Mouse (Mus musculus) thymus, adult 2 months (tissue): ENCODE data around the gene Ston2. TPM values are rescaled to one million over a fixed set of nuclear protein-coding genes. Genes with fewer than 3 reads are reported as not detected.
"Not testable (repeated sequence)": the region's sequence is repeated elsewhere in the genome, so short reads cannot be mapped to it uniquely, and the experiment has no call there.

Experiments used
- DNase-seq: peaks from one replicate; pipeline ENCODE4 v3.0.0; 2021
- H3K27ac ChIP-seq: fragments of 200-500 bp; 2 replicates; pipeline ENCODE4 v1.5.1; 2012; ENCODE audit warnings: low read length, control low read depth; ENCODE audit not compliant: control insufficient read depth, insufficient read depth
- H3K27me3 ChIP-seq: fragments of 200-500 bp; 2 replicates; pipeline ENCODE4 v1.6.1; 2012; ENCODE audit warnings: mild to moderate bottlenecking, low read length, moderate library complexity, mixed read lengths; ENCODE audit not compliant: control insufficient read depth, insufficient read depth
- H3K36me3 ChIP-seq: fragments of 200-500 bp; 2 replicates; pipeline ENCODE4 v1.6.1; 2012; ENCODE audit warnings: mild to moderate bottlenecking, low read length, moderate library complexity; ENCODE audit not compliant: control insufficient read depth, insufficient read depth
- H3K4me1 ChIP-seq: fragments of 200-500 bp; replicated peaks from 2 replicates; pipeline ENCODE4 v1.6.1; 2012; ENCODE audit warnings: low read length; ENCODE audit not compliant: control insufficient read depth, insufficient read depth
- H3K4me3 ChIP-seq: fragments of 200-500 bp; 2 replicates; pipeline ENCODE4 v1.5.1; 2012; ENCODE audit warnings: mild to moderate bottlenecking, low read length, control low read depth, moderate library complexity; ENCODE audit not compliant: control insufficient read depth, insufficient read depth
- CTCF ChIP-seq: fragments of 200-500 bp; IDR thresholded peaks from 2 replicates; pipeline ENCODE4 v1.5.1; 2012; ENCODE audit warnings: mild to moderate bottlenecking, control low read depth, low read length, moderate library complexity, borderline replicate concordance; ENCODE audit not compliant: control insufficient read depth, poor library complexity, insufficient read depth; ENCODE audit errors: extremely low read depth
- POLR2A ChIP-seq: fragments of 200-500 bp; IDR thresholded peaks from 2 replicates; pipeline ENCODE4 v1.6.1; 2012; ENCODE audit warnings: mild to moderate bottlenecking, low read length, control low read depth, moderate library complexity; ENCODE audit not compliant: control insufficient read depth, poor library complexity, insufficient read depth; ENCODE audit errors: extremely low read depth
- WGBS: fragments of 180-500 bp; shearing (Covaris S2); methylation state at CpG from one replicate; pipeline ENCODE4 v1.1.7; 2018; 5-methylcytosine and 5-hydroxymethylcytosine counted together
- polyA plus RNA-seq: library from polyadenylated mRNA; depleted of rRNA; stranded (reverse); fragments of >200 nt; gene quantifications from 2 replicates; pipeline ENCODE4 v1.2.3, GENCODE M21; 2012; rRNA removed

The Ston2 gene
- polyA plus RNA-seq, 1 experiment = 17.5 TPM

- Histone ChIP-seq H3K27me3 (no peaks in the 10 kb centered on the region), H3K27ac (no peak overlapping the region), H3K4me1 (peaks cover 5% of the 10 kb centered on the region), H3K4me3 (no peak overlapping the region), H3K36me3 (peaks cover 14% of the 10 kb centered on the region; the same call in 1 of the 2 replicates)
- DNase-seq = no peak
- no peak for TF ChIP-seq POLR2A
- TF ChIP-seq CTCF = no peak
- 88% methylated on average over 3 of the region's 3 CpGs for WGBS
Observed at GRCm38 (mm10) chr12:91587077-91587476, 201.1 kb downstream of the Ston2 start.

GRCm38 (mm10) chr12:91585815-91586214, 202.4 kb downstream of the Ston2 start:
- not testable (repeated sequence) for H3K27ac ChIP-seq, H3K4me3 ChIP-seq, H3K4me1 ChIP-seq, DNase-seq, H3K27me3 ChIP-seq
- 96% methylated on average over 4 of the region's 4 CpGs for WGBS
- H3K36me3 ChIP-seq = peaks cover 14% of the 10 kb centered on the region

DNA sequence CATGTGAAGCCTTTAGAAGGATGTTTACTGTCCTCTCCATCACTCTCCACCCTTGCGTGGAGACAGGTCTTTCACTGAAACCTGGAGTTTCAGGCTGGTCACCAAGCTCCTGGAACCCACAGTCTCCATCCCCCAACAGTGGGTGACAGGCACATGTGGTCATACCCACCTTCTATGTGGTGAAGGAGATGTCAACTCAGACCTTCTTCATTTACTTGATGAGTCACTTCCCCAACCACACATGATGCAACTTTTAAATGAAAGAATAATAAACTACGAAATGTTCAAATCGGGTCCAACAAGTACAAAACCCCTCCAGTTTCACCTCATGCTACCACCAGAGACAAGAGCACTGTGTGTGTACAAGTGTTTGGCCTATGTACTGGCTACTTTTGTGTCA, 203.0 kb downstream of the Ston2 start:
- no peak overlapping the region for H3K27ac ChIP-seq
- H3K36me3 ChIP-seq = peaks cover 14% of the 10 kb centered on the region
- H3K27me3 ChIP-seq = no peaks in the 10 kb centered on the region
- no peak overlapping the region for H3K4me3 ChIP-seq
- WGBS = 66% methylated on average over 3 of the region's 3 CpGs
- TF ChIP-seq CTCF (no peak), POLR2A (no peak)
- H3K4me1 ChIP-seq = peaks cover 2% of the 10 kb centered on the region
- no peak for DNase-seq

DNA sequence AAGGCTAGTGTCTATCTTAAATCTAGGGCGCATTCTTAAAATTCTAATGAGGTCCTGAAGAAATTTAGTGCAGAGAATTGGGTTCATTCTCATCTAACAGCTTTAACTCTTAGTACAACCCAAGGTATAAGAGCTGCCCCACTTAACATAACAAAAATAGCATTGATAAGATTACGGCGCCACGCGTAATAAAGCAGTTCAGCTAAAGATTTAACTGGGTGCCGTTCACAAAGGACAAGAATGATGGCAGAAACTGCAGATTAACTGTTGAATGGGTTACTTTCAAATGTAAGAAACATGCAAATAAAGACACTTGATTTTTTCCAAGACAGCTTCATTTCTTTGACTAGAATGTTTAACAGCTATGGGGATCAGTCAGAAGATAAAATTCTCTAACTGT, 204.8 kb downstream of the Ston2 start:
- H3K36me3 ChIP-seq = peaks cover 18% of the 10 kb centered on the region
- H3K4me3 ChIP-seq = no peak overlapping the region

More for the DNA sequence above, 204.8 kb downstream of the Ston2 start:
- Histone ChIP-seq H3K4me1 (peaks cover 2% of the 10 kb centered on the region), H3K27ac (no peak overlapping the region), H3K27me3 (no peaks in the 10 kb centered on the region)
- TF ChIP-seq POLR2A (no peak), CTCF (no peak)
- DNase-seq = no peak
- 98% methylated on average over 6 of the region's 6 CpGs for WGBS

Other genes starting within 250 kb of the Ston2 start
- 16.3 and 20.1 TPM in 2 replicates for gene Gtf2a1, start 197.9 kb downstream of the Ston2 start, polyA plus RNA-seq
- 48.5 and 67.6 TPM in 2 replicates for gene Sel1l, start 60.8 kb upstream of the Ston2 start, polyA plus RNA-seq